Mouse (Mus musculus) adrenal gland, adult (tissue): ENCODE data around the gene Gm21913.
"Not testable (repeated sequence)": the region's sequence is repeated elsewhere in the genome, so short reads cannot be mapped to it uniquely, and the experiment has no call there.

Experiments
- DNase-seq, 2 experiments: peaks; one replicate each; pipeline ENCODE4 v3.0.0; 2022 to 2023; ENCODE audit warnings: low spot score in 1 of 2; ENCODE audit not compliant: inconsistent age in 2 of 2

The Gm21913 gene

GRCm38 (mm10) chrY:74623596-74623995 is at the start of gene Gm21913:
Gene Gm21913 (plus strand): TSS chrY:74623896.
- DNase-seq = not testable (repeated sequence)
